ENCODE assay signal across 8 mouse cellular contexts in the genomic region with DNA sequence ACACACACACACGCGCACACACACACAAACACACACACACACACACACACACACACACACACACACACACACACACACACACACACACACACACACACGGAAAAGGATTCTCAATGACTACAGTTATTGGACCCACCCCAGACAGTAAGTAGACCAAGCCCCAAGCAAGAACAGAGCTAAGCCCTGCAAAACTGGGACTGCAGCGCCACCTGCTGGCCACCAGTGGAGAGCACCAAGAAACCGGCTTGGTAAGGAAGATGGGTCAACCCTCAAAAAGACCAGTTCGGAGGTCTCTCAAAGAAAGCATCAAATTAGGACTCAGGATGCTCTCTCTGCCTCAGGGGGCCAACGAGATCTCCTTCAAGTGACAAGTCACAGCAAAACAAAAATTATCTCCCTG. TPM values are rescaled to one million over a fixed set of nuclear protein-coding genes. Genes with fewer than 3 reads are reported as not detected.
A peak's percentile ranks its signal among the peaks of the same experiment; 100 is the strongest.
DNase-seq lines count a peak whose midpoint lies in the region; ATAC-seq and TF ChIP-seq lines count a peak whose summit lies in the region.

No protein-coding gene starts in this region.

- H3K9ac ChIP-seq in lung, postnatal 0 days (replicated peaks; ENCODE audit: low read depth), result no peak overlapping the region

- TF ChIP-seq CTCF in lung, postnatal 0 days (IDR thresholded peaks at IDR 0.05), result peak; percentile 87

- no peak for TF ChIP-seq EP300 in lung, postnatal 0 days (IDR thresholded peaks at IDR 0.05)

- no peak; the same call in 1 of the 2 replicates for ATAC-seq in lung, postnatal 0 days

- H3K4me1 ChIP-seq in lung, postnatal 0 days (ENCODE audit: insufficient read depth, low read depth, low read length), result no peaks in the 10 kb centered on the region

- peak; percentile 76 to 77 for DNase-seq in B cell, adult 2 months
- peak; percentile 19 for DNase-seq in T-cell, adult 2 months (ENCODE audit: low spot score)
- DNase-seq in cerebellum, postnatal 36 days, result peak; percentile 45 to 60
- peak; percentile 19 for DNase-seq in gastrocnemius, adult 18-20 months (ENCODE audit: low spot score)
- DNase-seq in layer of hippocampus, adult 11-12 months (ENCODE audit: low spot score), result peak; percentile 71
- peak; percentile 54 for DNase-seq in lung, postnatal 0 days (ENCODE audit: low spot score)
- peak; percentile 49 for DNase-seq in retina, adult 2 months (ENCODE audit: low read depth, low spot score)
- DNase-seq in thymus, postnatal 36 days, result peak; percentile 35 to 43

- WGBS in lung, postnatal 0 days, result 14% methylated on average over 5 of the region's 7 CpGs

- H3K9me3 ChIP-seq in lung, postnatal 0 days (ENCODE audit: low read length), result no peaks in the 10 kb centered on the region

- H3K27me3 ChIP-seq in lung, postnatal 0 days (replicated peaks; ENCODE audit: insufficient read depth, low read length), result no peaks in the 10 kb centered on the region

- H3K27ac ChIP-seq in lung, postnatal 0 days (ENCODE audit: low read length), result no peak overlapping the region

- no peaks in the 10 kb centered on the region for H3K36me3 ChIP-seq in lung, postnatal 0 days (ENCODE audit: insufficient read depth, low read length)

- no peak overlapping the region for H3K4me2 ChIP-seq in lung, postnatal 0 days (replicated peaks; ENCODE audit: low read depth, low read length)

- no peak overlapping the region for H3K4me3 ChIP-seq in lung, postnatal 0 days (ENCODE audit: low read depth, low read length)

RNA-seq across cellular contexts. Expression of a gene that starts 34.2 kb away (rescaled TPM):
- total RNA-seq in gastrocnemius, adult 18-20 months (2021), result under 1 TPM; 0.30 to 0.31 TPM
- polyA plus RNA-seq in lung, postnatal 0 days (2015; fragmentation: Nextera tagmentation; extraction: Ambion mirVana), result 3.4 and 3.7 TPM in 2 replicates

RNA-seq across cellular contexts. Expression of a gene that starts 56.6 kb away (rescaled TPM):
- 10 to 100 TPM; 79.5 to 80.7 TPM for total RNA-seq in gastrocnemius, adult 18-20 months (2021)
- polyA plus RNA-seq in lung, postnatal 0 days (2015; fragmentation: Nextera tagmentation; extraction: Ambion mirVana), result 63.5 and 74.9 TPM in 2 replicates

Comparison
In these comparisons a context has a peak if more than half of its experiments do, and no peak if none do; other contexts are left out.
1. DNase-seq: peak in every context shown above with its lines; median percentile 76 in B cell, adult 2 months; 71 in layer of hippocampus, adult 11-12 months; 54 in lung, postnatal 0 days; 52 in cerebellum, postnatal 36 days; 49 in retina, adult 2 months; 39 in thymus, postnatal 36 days; 19 in T-cell, adult 2 months; 19 in gastrocnemius, adult 18-20 months.